18 mouse cellular contexts compared by ENCODE assay signal in genomic region chr7:87369131-87369530, GRCm38 (mm10).
"Had no signal": no experiment of that assay in that cellular context is flagged by ENCODE, and none has a peak within 500 bp of the region (broad histone marks: within the 10 kb centered on the region; RNA-seq: fewer than 3 reads in every experiment).

No protein-coding gene starts in this region.

- H3K27me3 ChIP-seq: limb, embryonic 12.5 days; lung, embryonic 15.5 days; neural tube, embryonic 15.5 days; stomach, embryonic 15.5 days had no signal

- DNase-seq: kidney, adult 11 months; kidney, adult 9 months; kidney, postnatal 36 days; layer of hippocampus, adult 9-11 months; layer of hippocampus, postnatal 36 days; liver; midbrain, embryonic 14.5 days; right cerebral cortex, postnatal 4 days; thymus, adult 2 months; thymus, postnatal 25 days had no signal

- H3K27ac ChIP-seq: kidney, postnatal 0 days; limb, embryonic 12.5 days; liver, embryonic 14.5 days; lung, embryonic 15.5 days; midbrain, embryonic 10.5 days; neural tube, embryonic 15.5 days; stomach, embryonic 15.5 days had no signal

- H3K4me3 ChIP-seq: limb, embryonic 12.5 days; lung, embryonic 15.5 days; midbrain, embryonic 10.5 days; myocyte; neural tube, embryonic 15.5 days; stomach, embryonic 15.5 days had no signal

- H3K4me1 ChIP-seq: limb, embryonic 12.5 days; lung, embryonic 15.5 days; midbrain, embryonic 10.5 days; neural tube, embryonic 15.5 days; stomach, embryonic 15.5 days had no signal

- H3K4me2 ChIP-seq: limb, embryonic 12.5 days; lung, embryonic 15.5 days; neural tube, embryonic 15.5 days; stomach, embryonic 15.5 days had no signal

- H3K9me3 ChIP-seq: limb, embryonic 12.5 days; lung, embryonic 15.5 days; midbrain, embryonic 10.5 days; neural tube, embryonic 15.5 days; stomach, embryonic 15.5 days had no signal

- H3K36me3 ChIP-seq: limb, embryonic 12.5 days; lung, embryonic 15.5 days; midbrain, embryonic 10.5 days; neural tube, embryonic 15.5 days; stomach, embryonic 15.5 days had no signal

- H3K9ac ChIP-seq: limb, embryonic 12.5 days; liver, embryonic 14.5 days; lung, embryonic 15.5 days; neural tube, embryonic 15.5 days; stomach, embryonic 15.5 days had no signal
